Comparison of ENCODE assay signal across 17 mouse cellular contexts in the genomic region with DNA sequence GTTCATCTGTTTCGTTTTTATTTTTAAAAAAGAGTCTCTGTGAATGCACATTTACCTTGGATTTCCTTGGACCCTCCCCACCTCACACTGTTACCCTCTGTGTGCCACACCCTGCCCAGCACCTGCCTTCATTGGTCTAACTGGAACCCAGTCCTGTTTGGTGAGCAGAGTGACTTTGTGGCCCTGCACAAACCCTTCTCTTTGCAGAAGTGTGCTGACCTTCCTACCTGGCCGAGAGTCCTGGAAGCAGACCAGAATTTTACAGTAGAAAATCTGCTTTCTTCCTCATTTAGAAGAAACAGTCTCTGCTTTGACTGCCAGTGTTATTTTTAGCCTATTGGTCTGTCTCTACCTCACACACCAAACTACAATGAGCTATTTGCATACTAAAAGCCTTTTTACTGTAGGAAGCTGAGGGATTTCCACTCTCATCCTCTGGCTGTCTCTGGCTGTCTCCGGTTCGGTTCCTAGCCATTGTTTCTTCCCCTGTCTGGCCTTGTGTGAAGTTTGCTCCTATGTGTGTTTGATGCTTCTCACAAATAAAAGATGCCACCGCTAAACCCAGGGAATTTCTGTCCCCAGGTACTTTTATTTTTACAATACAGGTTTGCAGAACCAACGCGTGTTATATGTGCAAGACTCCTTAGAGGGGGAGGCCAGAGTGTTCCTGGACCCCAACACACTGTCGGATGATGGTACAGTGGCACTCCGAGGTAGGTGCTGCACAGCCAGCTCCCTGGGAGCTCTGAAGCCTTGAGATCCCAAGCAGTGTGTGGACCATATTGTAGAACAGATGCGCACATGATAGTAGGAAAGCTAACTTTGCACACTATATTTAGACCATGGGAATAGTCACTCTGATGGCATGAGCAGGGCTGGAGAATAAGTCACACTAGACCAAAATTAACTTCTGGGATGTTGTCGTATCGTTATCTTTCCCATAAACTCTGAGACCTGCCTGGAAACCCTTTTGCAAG. TPM values are rescaled to one million over a fixed set of nuclear protein-coding genes. Genes with fewer than 3 reads are reported as not detected.
DNase-seq lines count a peak whose midpoint lies in the region; ATAC-seq lines count a peak whose summit lies in the region.
"Had no signal": no experiment of that assay in that cellular context is flagged by ENCODE, and none has a peak within 500 bp of the region (broad histone marks: within the 10 kb centered on the region; RNA-seq: fewer than 3 reads in every experiment).

No protein-coding gene starts in this region.

- no peaks in the 10 kb centered on the region for H3K27me3 ChIP-seq in heart, embryonic 14.5 days (ENCODE audit: control insufficient read depth, insufficient read depth, low read length)
- no peaks in the 10 kb centered on the region for H3K27me3 ChIP-seq in midbrain, embryonic 12.5 days
- H3K27me3 ChIP-seq in midbrain, embryonic 11.5 days (ENCODE audit: control insufficient read depth, insufficient read depth, low read length) = no peaks in the 10 kb centered on the region
- H3K27me3 ChIP-seq in splenic B cell, adult 2 months (ENCODE audit: control insufficient read depth, insufficient read depth, low read length, poor library complexity, severe bottlenecking) = no peaks in the 10 kb centered on the region
- no peaks in the 10 kb centered on the region for H3K27me3 ChIP-seq in intestine, embryonic 16.5 days (replicated peaks; ENCODE audit: control insufficient read depth, insufficient read depth, low read length)
- H3K27me3 ChIP-seq: forebrain, embryonic 12.5 days; megakaryocyte, embryonic 14.5 days; Patski had no signal

- 0 out of 2 replicates have a peak overlapping the region, but pooled peaks have one; percentile 10 for H3K9ac ChIP-seq in heart, embryonic 14.5 days (ENCODE audit: low read length)
- H3K9ac ChIP-seq in midbrain, embryonic 12.5 days (replicated peaks) = no peak overlapping the region
- H3K9ac ChIP-seq in midbrain, embryonic 11.5 days (ENCODE audit: low read length) = no peak overlapping the region
- H3K9ac ChIP-seq in intestine, embryonic 16.5 days (ENCODE audit: low read depth, low read length) = no peak overlapping the region
- H3K9ac ChIP-seq: forebrain, embryonic 12.5 days; liver, postnatal 0 days had no signal

- H3K4me2 ChIP-seq in heart, embryonic 14.5 days (ENCODE audit: low read length) = no peak overlapping the region
- no peak overlapping the region for H3K4me2 ChIP-seq in midbrain, embryonic 12.5 days (replicated peaks)
- no peak overlapping the region for H3K4me2 ChIP-seq in midbrain, embryonic 11.5 days
- no peak overlapping the region for H3K4me2 ChIP-seq in intestine, embryonic 16.5 days (ENCODE audit: low read depth, low read length)
- H3K4me2 ChIP-seq: forebrain, embryonic 12.5 days had no signal

- H3K36me3 ChIP-seq in heart, embryonic 14.5 days (ENCODE audit: control insufficient read depth, insufficient read depth, low read length) = peaks cover 49% of the 10 kb centered on the region
- peaks cover 47% of the 10 kb centered on the region for H3K36me3 ChIP-seq in midbrain, embryonic 12.5 days
- peaks cover 8% of the 10 kb centered on the region for H3K36me3 ChIP-seq in midbrain, embryonic 11.5 days (ENCODE audit: control insufficient read depth, insufficient read depth, low read length)
- no peaks in the 10 kb centered on the region; the same call in 1 of the 2 replicates for H3K36me3 ChIP-seq in splenic B cell, adult 2 months (ENCODE audit: control insufficient read depth, insufficient read depth, low read length, poor library complexity, severe bottlenecking)
- peaks cover 7% of the 10 kb centered on the region for H3K36me3 ChIP-seq in intestine, embryonic 16.5 days (ENCODE audit: control insufficient read depth, insufficient read depth, low read length)

- 56% methylated on average over 12 of the region's 12 CpGs for WGBS in heart, embryonic 14.5 days
- WGBS in midbrain, embryonic 12.5 days = 79% methylated on average over 12 of the region's 12 CpGs
- 80% methylated on average over 12 of the region's 12 CpGs for WGBS in midbrain, embryonic 11.5 days
- WGBS in intestine, embryonic 16.5 days = 85% methylated on average over 12 of the region's 12 CpGs

- H3K4me1 ChIP-seq in heart, embryonic 14.5 days (ENCODE audit: control insufficient read depth in 2 of 2, insufficient read depth in 2 of 2, low read length in 2 of 2) = peaks cover 10 to 26% of the 10 kb centered on the region in 2 experiments
- peaks cover 12% of the 10 kb centered on the region; the same call in 1 of the 2 replicates for H3K4me1 ChIP-seq in midbrain, embryonic 12.5 days
- H3K4me1 ChIP-seq in midbrain, embryonic 11.5 days (ENCODE audit: control insufficient read depth, insufficient read depth, low read length) = 0 out of 2 replicates have a peak, but pooled peaks cover 2% of the 10 kb centered on the region
- H3K4me1 ChIP-seq in intestine, embryonic 16.5 days (ENCODE audit: control insufficient read depth, insufficient read depth, low read length) = no peaks in the 10 kb centered on the region
- H3K4me1 ChIP-seq: hindbrain, embryonic 10.5 days had no signal

- no peak for ATAC-seq in heart, embryonic 14.5 days (ENCODE audit: insufficient number of reproducible peaks, insufficient read depth, low FRiP score, low read depth)
- ATAC-seq in midbrain, embryonic 12.5 days (ENCODE audit: low FRiP score, low read depth) = no peak
- ATAC-seq in midbrain, embryonic 11.5 days (ENCODE audit: low FRiP score) = no peak
- no peak for ATAC-seq in intestine, embryonic 16.5 days
- ATAC-seq: liver, postnatal 0 days; Patski had no signal

- DNase-seq in cerebellum, postnatal 25 days = peak; percentile 22 to 40
- no peak for DNase-seq in cerebellum, adult 8-10 months
- DNase-seq in heart, adult 9 months (ENCODE audit: low spot score in 2 of 2) = no peak
- no peak for DNase-seq in midbrain, embryonic 11.5 days (ENCODE audit: low spot score, missing footprints)
- peak; percentile 47 for DNase-seq in splenic B cell, adult 2 months (ENCODE audit: low read depth, low spot score)
- DNase-seq: cerebellum, postnatal 10 days; gastrocnemius, adult 2 months; liver; liver, postnatal 0 days; thymus, postnatal 4 days had no signal

- peak overlapping the region; percentile 10 to 43 for H3K27ac ChIP-seq in heart, embryonic 14.5 days (replicated peaks in 1 of 2; ENCODE audit: control insufficient read depth in 1 of 2, insufficient read depth in 1 of 2, low read depth in 2 of 2, low read length in 2 of 2)
- 0 out of 2 replicates have a peak overlapping the region, but pooled peaks have one; percentile 30 for H3K27ac ChIP-seq in midbrain, embryonic 12.5 days (replicated peaks)
- no peak overlapping the region for H3K27ac ChIP-seq in midbrain, embryonic 11.5 days (ENCODE audit: low read depth, low read length)
- no peak overlapping the region for H3K27ac ChIP-seq in intestine, embryonic 16.5 days (ENCODE audit: low read length)
- H3K27ac ChIP-seq: forebrain, embryonic 12.5 days; gastrocnemius, adult 2 months; hindbrain, embryonic 10.5 days had no signal

- no peak overlapping the region for H3K4me3 ChIP-seq in heart, embryonic 14.5 days (ENCODE audit: control insufficient read depth in 1 of 2, insufficient read depth in 1 of 2, low read depth in 1 of 2, low read length in 2 of 2)
- H3K4me3 ChIP-seq in midbrain, embryonic 12.5 days = no peak overlapping the region
- H3K4me3 ChIP-seq in midbrain, embryonic 11.5 days (ENCODE audit: low read depth, low read length) = no peak overlapping the region
- H3K4me3 ChIP-seq in intestine, embryonic 16.5 days (ENCODE audit: low read length) = no peak overlapping the region
- H3K4me3 ChIP-seq: forebrain, embryonic 12.5 days; gastrocnemius, adult 2 months; hindbrain, embryonic 10.5 days; megakaryocyte, embryonic 14.5 days had no signal

- H3K9me3 ChIP-seq in heart, embryonic 14.5 days (ENCODE audit: control insufficient read depth, low read length) = no peaks in the 10 kb centered on the region
- peaks cover 3% of the 10 kb centered on the region; the same call in 1 of the 2 replicates for H3K9me3 ChIP-seq in midbrain, embryonic 12.5 days
- H3K9me3 ChIP-seq in midbrain, embryonic 11.5 days (ENCODE audit: control insufficient read depth, low read length) = no peaks in the 10 kb centered on the region
- H3K9me3 ChIP-seq in intestine, embryonic 16.5 days (ENCODE audit: control insufficient read depth, low read length) = no peaks in the 10 kb centered on the region
- H3K9me3 ChIP-seq: forebrain, embryonic 12.5 days; hindbrain, embryonic 10.5 days; megakaryocyte, embryonic 14.5 days had no signal

RNA-seq across cellular contexts. Expression of a gene that starts 25.4 kb away (rescaled TPM):
- 24.4 and 26.7 TPM in 2 replicates for polyA plus RNA-seq in heart, embryonic 14.5 days (2014; fragmentation: Nextera tagmentation; extraction: Ambion mirVana)
- polyA plus RNA-seq in midbrain, embryonic 12.5 days (2016; fragmentation: Nextera tagmentation; extraction: Ambion mirVana) = 27.2 and 28.8 TPM in 2 replicates
- 27.3 and 29.2 TPM in 2 replicates for polyA plus RNA-seq in midbrain, embryonic 11.5 days (2014; fragmentation: Nextera tagmentation; extraction: Ambion mirVana)
- polyA plus RNA-seq in intestine, embryonic 16.5 days (2015; fragmentation: Nextera tagmentation; extraction: Ambion mirVana) = 22.8 and 24.2 TPM in 2 replicates

Comparison
In these comparisons a context has a peak if more than half of its experiments do, and no peak if none do; other contexts are left out.
1. DNase-seq: peak in cerebellum, postnatal 25 days (2 of 2) and splenic B cell, adult 2 months (single experiment); none in cerebellum, adult 8-10 months (single experiment), heart, adult 9 months (0 of 2) and midbrain, embryonic 11.5 days (single experiment).
2. H3K27ac ChIP-seq: peak in heart, embryonic 14.5 days (2 of 2) and midbrain, embryonic 12.5 days (single experiment); none in midbrain, embryonic 11.5 days (single experiment) and intestine, embryonic 16.5 days (single experiment).